Mouse (Mus musculus): ENCODE data around the gene Serpinb6d. TPM values are rescaled to one million over a fixed set of nuclear protein-coding genes. Genes with fewer than 3 reads are reported as not detected.

The Serpinb6d gene
- polyA plus RNA-seq (2012; rRNA removed), result not detected in 2 replicates
- not detected in 2 replicates for polyA plus RNA-seq (2014; fragmentation: Nextera tagmentation; extraction: Ambion mirVana)

GRCm38 (mm10) chr13:33661105-33661504 is at the start of gene Serpinb6d:
TSS of gene Serpinb6d (plus strand) at chr13:33661405.
- TF ChIP-seq EP300 (IDR thresholded peaks at IDR 0.05; ENCODE audit: low read depth), result no peak
- no peak for TF ChIP-seq CTCF (IDR thresholded peaks at IDR 0.05; ENCODE audit: low read depth)

GRCm38 (mm10) chr13:33622921-33623320 is 38.3 kb upstream of the Serpinb6d start:
- Histone ChIP-seq H3K4me2 (ENCODE audit: low read depth) (no peak overlapping the region), H3K9ac (replicated peaks) (no peak overlapping the region), H3K27ac (no peak overlapping the region), H3K4me1 (replicated peaks; ENCODE audit: control insufficient read depth in 2 of 2, insufficient read depth in 2 of 2, low read length in 1 of 2) (no peaks in the 10 kb centered on the region), H3K36me3 (replicated peaks; ENCODE audit: control insufficient read depth, insufficient read depth, low read depth) (no peaks in the 10 kb centered on the region), H3K4me3 (ENCODE audit: insufficient read depth in 1 of 2, low read depth in 2 of 2, low read length in 2 of 2) (no peak overlapping the region), H3K27me3 (ENCODE audit: control insufficient read depth, insufficient read depth, low read length) (no peaks in the 10 kb centered on the region), H3K9me3 (ENCODE audit: control insufficient read depth, low read length) (no peaks in the 10 kb centered on the region)
- TF ChIP-seq EP300 (IDR thresholded peaks at IDR 0.05; ENCODE audit: low read depth) (no peak), CTCF (IDR thresholded peaks at IDR 0.05; ENCODE audit: low read depth) (no peak)
- ATAC-seq (ENCODE audit: insufficient read depth) (no peak), DNase-seq (ENCODE audit: low read depth in 3 of 3, low spot score in 3 of 3) (no peak)
- 64% methylated on average over 2 of the region's 2 CpGs for WGBS (ENCODE audit: insufficient replicate concordance)

More at GRCm38 (mm10) chr13:33661105-33661504, at the start of gene Serpinb6d:
- H3K4me3 ChIP-seq (ENCODE audit: insufficient read depth in 1 of 2, low read depth in 2 of 2, low read length in 2 of 2), result no peak within 1 kb of the TSS
- ATAC-seq (ENCODE audit: insufficient read depth) (no peak), DNase-seq (ENCODE audit: low read depth in 3 of 3, low spot score in 3 of 3) (no peak)
- H3K4me1 ChIP-seq (replicated peaks; ENCODE audit: control insufficient read depth in 2 of 2, insufficient read depth in 2 of 2, low read length in 1 of 2), result no peaks in the 10 kb centered on the region
- H3K4me2 ChIP-seq (ENCODE audit: low read depth), result no peak within 1 kb of the TSS
- H3K27me3 ChIP-seq (ENCODE audit: control insufficient read depth, insufficient read depth, low read length), result no peaks in the 10 kb centered on the region
- WGBS (ENCODE audit: insufficient replicate concordance), result 33% methylated on average over 1 of the region's 1 CpGs
- H3K36me3 ChIP-seq (replicated peaks; ENCODE audit: control insufficient read depth, insufficient read depth, low read depth), result no peaks in the 10 kb centered on the region
- H3K9ac ChIP-seq (replicated peaks), result no peak within 1 kb of the TSS
- no peaks in the 10 kb centered on the region for H3K9me3 ChIP-seq (ENCODE audit: control insufficient read depth, low read length)
- no peak within 1 kb of the TSS for H3K27ac ChIP-seq

GRCm38 (mm10) chr13:33642540-33642939 is 18.7 kb upstream of the Serpinb6d start:
- TF ChIP-seq EP300 (IDR thresholded peaks at IDR 0.05; ENCODE audit: low read depth) (no peak), CTCF (IDR thresholded peaks at IDR 0.05; ENCODE audit: low read depth) (no peak)
- DNase-seq (ENCODE audit: low read depth in 3 of 3, low spot score in 3 of 3) (no peak), ATAC-seq (ENCODE audit: insufficient read depth) (no peak)
- no peaks in the 10 kb centered on the region for H3K36me3 ChIP-seq (replicated peaks; ENCODE audit: control insufficient read depth, insufficient read depth, low read depth)
- no peak overlapping the region for H3K9ac ChIP-seq (replicated peaks)
- H3K27ac ChIP-seq, result no peak overlapping the region
- WGBS (ENCODE audit: insufficient replicate concordance), result 53% methylated on average over 2 of the region's 2 CpGs
- H3K4me1 ChIP-seq (replicated peaks; ENCODE audit: control insufficient read depth in 2 of 2, insufficient read depth in 2 of 2, low read length in 1 of 2), result no peaks in the 10 kb centered on the region
- no peaks in the 10 kb centered on the region for H3K9me3 ChIP-seq (ENCODE audit: control insufficient read depth, low read length)
- no peak overlapping the region for H3K4me3 ChIP-seq (ENCODE audit: insufficient read depth in 1 of 2, low read depth in 2 of 2, low read length in 2 of 2)
- no peak overlapping the region for H3K4me2 ChIP-seq (ENCODE audit: low read depth)
- H3K27me3 ChIP-seq (ENCODE audit: control insufficient read depth, insufficient read depth, low read length), result no peaks in the 10 kb centered on the region

GRCm38 (mm10) chr13:33662550-33662949 is 1.3 kb downstream of the Serpinb6d start:
- no peak overlapping the region for H3K4me3 ChIP-seq (ENCODE audit: insufficient read depth in 1 of 2, low read depth in 2 of 2, low read length in 2 of 2)
- no peaks in the 10 kb centered on the region for H3K9me3 ChIP-seq (ENCODE audit: control insufficient read depth, low read length)
- no peak overlapping the region for H3K9ac ChIP-seq (replicated peaks)
- no peak overlapping the region for H3K4me2 ChIP-seq (ENCODE audit: low read depth)
- H3K36me3 ChIP-seq (replicated peaks; ENCODE audit: control insufficient read depth, insufficient read depth, low read depth), result no peaks in the 10 kb centered on the region
- no peak for TF ChIP-seq EP300 (IDR thresholded peaks at IDR 0.05; ENCODE audit: low read depth)
- no peak for TF ChIP-seq CTCF (IDR thresholded peaks at IDR 0.05; ENCODE audit: low read depth)
- ATAC-seq (ENCODE audit: insufficient read depth) (no peak), DNase-seq (ENCODE audit: low read depth in 3 of 3, low spot score in 3 of 3) (no peak)
- H3K27ac ChIP-seq, result no peak overlapping the region
- no peaks in the 10 kb centered on the region for H3K4me1 ChIP-seq (replicated peaks; ENCODE audit: control insufficient read depth in 2 of 2, insufficient read depth in 2 of 2, low read length in 1 of 2)
- no peaks in the 10 kb centered on the region for H3K27me3 ChIP-seq (ENCODE audit: control insufficient read depth, insufficient read depth, low read length)

- Histone ChIP-seq H3K27ac (no peak overlapping the region), H3K9ac (replicated peaks) (no peak overlapping the region), H3K4me2 (ENCODE audit: low read depth) (no peak overlapping the region), H3K36me3 (replicated peaks; ENCODE audit: control insufficient read depth, insufficient read depth, low read depth) (no peaks in the 10 kb centered on the region), H3K9me3 (ENCODE audit: control insufficient read depth, low read length) (no peaks in the 10 kb centered on the region), H3K27me3 (ENCODE audit: control insufficient read depth, insufficient read depth, low read length) (no peaks in the 10 kb centered on the region), H3K4me1 (replicated peaks; ENCODE audit: control insufficient read depth in 2 of 2, insufficient read depth in 2 of 2, low read length in 1 of 2) (no peaks in the 10 kb centered on the region), H3K4me3 (ENCODE audit: insufficient read depth in 1 of 2, low read depth in 2 of 2, low read length in 2 of 2) (no peak overlapping the region)
- ATAC-seq (ENCODE audit: insufficient read depth) (no peak), DNase-seq (ENCODE audit: low read depth in 3 of 3, low spot score in 3 of 3) (no peak)
- 40% methylated on average over 2 of the region's 2 CpGs for WGBS (ENCODE audit: insufficient replicate concordance)
- TF ChIP-seq CTCF (IDR thresholded peaks at IDR 0.05; ENCODE audit: low read depth) (no peak), EP300 (IDR thresholded peaks at IDR 0.05; ENCODE audit: low read depth) (no peak)
These were observed 59.1 kb downstream of the Serpinb6d start for GRCm38 (mm10) chr13:33720296-33720695.

Other genes starting within 250 kb of the Serpinb6d start
- gene Serpinb9g, start 176.6 kb upstream of the Serpinb6d start, polyA plus RNA-seq (2012; rRNA removed), result not detected in 2 replicates
- not detected in 2 replicates for gene Serpinb9g, start 176.6 kb upstream of the Serpinb6d start, polyA plus RNA-seq (2014; fragmentation: Nextera tagmentation; extraction: Ambion mirVana)
- gene Serpinb6e, start 182.0 kb downstream of the Serpinb6d start, polyA plus RNA-seq (2012; rRNA removed), result not detected in 2 replicates
- not detected in 2 replicates for gene Serpinb6e, start 182.0 kb downstream of the Serpinb6d start, polyA plus RNA-seq (2014; fragmentation: Nextera tagmentation; extraction: Ambion mirVana)
- not detected in 2 replicates for gene Serpinb6c, start 244.3 kb downstream of the Serpinb6d start, polyA plus RNA-seq (2012; rRNA removed)
- not detected in 2 replicates for gene Serpinb6c, start 244.3 kb downstream of the Serpinb6d start, polyA plus RNA-seq (2014; fragmentation: Nextera tagmentation; extraction: Ambion mirVana)

Data from liver, embryonic 14.5 days (tissue).